Comparison of ENCODE assay signal across 25 mouse cellular contexts in genomic region chr6:84508598-84508997, GRCm38 (mm10).
DNase-seq lines count a peak whose midpoint lies in the region; ATAC-seq lines count a peak whose summit lies in the region.
"Had no signal": no experiment of that assay in that cellular context is flagged by ENCODE, and none has a peak within 500 bp of the region (broad histone marks: within the 10 kb centered on the region; RNA-seq: fewer than 3 reads in every experiment).

No protein-coding gene starts in this region.

- H3K4me2 ChIP-seq in limb, embryonic 13.5 days (replicated peaks) = no peak overlapping the region
- H3K4me2 ChIP-seq: embryonic facial prominence, embryonic 15.5 days; forebrain, embryonic 13.5 days; heart, embryonic 11.5 days; hindbrain, embryonic 12.5 days; hindbrain, embryonic 15.5 days had no signal

- peaks cover 37% of the 10 kb centered on the region for H3K4me1 ChIP-seq in limb, embryonic 13.5 days
- peaks cover 13% of the 10 kb centered on the region for H3K4me1 ChIP-seq in limb, embryonic 10.5 days
- H3K4me1 ChIP-seq: forebrain, embryonic 13.5 days; hindbrain, embryonic 12.5 days; hindbrain, embryonic 15.5 days had no signal

- peak; percentile 37 for DNase-seq in adrenal gland, postnatal 14 days
- no peak for DNase-seq in adrenal gland, adult 8-10 months
- DNase-seq in limb, embryonic 10.5 days (ENCODE audit: low spot score) = no peak
- peak; percentile 44 for DNase-seq in adipocyte (ENCODE audit: low spot score)
- no peak for DNase-seq in kidney, postnatal 4 days
- DNase-seq: adrenal gland, postnatal 36 days; B cell, adult 2 months; cerebellum, adult 18-20 months; cerebellum, adult 9-11 months; cerebellum, postnatal 36 days; embryo, embryonic 11 days; gastrocnemius, postnatal 10 days; gastrocnemius, postnatal 36 days had no signal

- 65% methylated on average over 3 of the region's 3 CpGs for WGBS in limb, embryonic 13.5 days
- WGBS in limb, embryonic 10.5 days = 93% methylated on average over 3 of the region's 3 CpGs

- 0 out of 2 replicates have a peak, but pooled peaks cover 3% of the 10 kb centered on the region for H3K27me3 ChIP-seq in limb, embryonic 13.5 days
- H3K27me3 ChIP-seq in limb, embryonic 10.5 days (ENCODE audit: low read depth, poor library complexity, severe bottlenecking) = no peaks in the 10 kb centered on the region
- H3K27me3 ChIP-seq: embryonic facial prominence, embryonic 15.5 days; forebrain, embryonic 13.5 days; hindbrain, embryonic 12.5 days; hindbrain, embryonic 15.5 days had no signal

- no peaks in the 10 kb centered on the region for H3K36me3 ChIP-seq in limb, embryonic 13.5 days
- no peaks in the 10 kb centered on the region for H3K36me3 ChIP-seq in limb, embryonic 10.5 days
- H3K36me3 ChIP-seq: embryonic facial prominence, embryonic 15.5 days; forebrain, embryonic 10.5 days; G1E; hindbrain, embryonic 12.5 days; hindbrain, embryonic 15.5 days had no signal

- 0 out of 2 replicates have a peak overlapping the region, but pooled peaks have one; percentile 6 for H3K27ac ChIP-seq in limb, embryonic 13.5 days
- no peak overlapping the region for H3K27ac ChIP-seq in limb, embryonic 10.5 days
- H3K27ac ChIP-seq: embryonic facial prominence, embryonic 15.5 days; forebrain, embryonic 10.5 days; forebrain, embryonic 13.5 days; hindbrain, embryonic 12.5 days; hindbrain, embryonic 15.5 days had no signal

- no peak overlapping the region for H3K4me3 ChIP-seq in limb, embryonic 13.5 days
- H3K4me3 ChIP-seq in limb, embryonic 10.5 days = no peak overlapping the region
- H3K4me3 ChIP-seq: embryonic facial prominence, embryonic 15.5 days; erythroblast, embryonic 14.5 days; forebrain, embryonic 10.5 days; forebrain, embryonic 13.5 days; hindbrain, embryonic 12.5 days; hindbrain, embryonic 15.5 days had no signal

- no peak overlapping the region for H3K9ac ChIP-seq in limb, embryonic 13.5 days
- H3K9ac ChIP-seq: embryonic facial prominence, embryonic 15.5 days; forebrain, embryonic 13.5 days; hindbrain, embryonic 12.5 days; hindbrain, embryonic 15.5 days had no signal

- no peaks in the 10 kb centered on the region for H3K9me3 ChIP-seq in limb, embryonic 13.5 days
- no peaks in the 10 kb centered on the region for H3K9me3 ChIP-seq in limb, embryonic 10.5 days (replicated peaks)
- H3K9me3 ChIP-seq: embryonic facial prominence, embryonic 15.5 days; forebrain, embryonic 10.5 days; forebrain, embryonic 13.5 days; G1E; hindbrain, embryonic 12.5 days; hindbrain, embryonic 15.5 days had no signal

- ATAC-seq in limb, embryonic 13.5 days (ENCODE audit: low FRiP score, low read depth) = no peak
- no peak for ATAC-seq in erythroblast, adult 5-6 weeks (replicated peaks; ENCODE audit: low FRiP score, poor library complexity, severe bottlenecking)
- ATAC-seq: forebrain, embryonic 13.5 days; forebrain, embryonic 16.5 days; intestine, postnatal 0 days had no signal

Comparison
In these comparisons a context has a peak if more than half of its experiments do, and no peak if none do; other contexts are left out.
1. DNase-seq: peak in adrenal gland, postnatal 14 days (single experiment) and adipocyte (single experiment); none in adrenal gland, adult 8-10 months (single experiment), limb, embryonic 10.5 days (single experiment) and kidney, postnatal 4 days (0 of 2).